Mouse (Mus musculus): ENCODE measurements at regions not wholly inside any gene's neighbourhood (a gene's known extent, or its start where the extent isn't known, plus 50 kb on each side); places are given as distances from the start of the nearest gene placed in this dataset.

GRCm38 (mm10) chr4:55973706-55974105 lies 441.4 kb upstream of the Klf4 start:
- TF ChIP-seq CTCF (conservative IDR thresholded peaks at IDR 0.05; ENCODE audit: low read length) (no peak), POU5F1 (IDR thresholded peaks at IDR 0.05; ENCODE audit: borderline replicate concordance, low read length) (no peak)

All from E14TG2a.4 (cell line).